Mouse (Mus musculus) testis, adult 2 months (tissue): ENCODE results near the gene Gba2. TPM values are rescaled to one million over a fixed set of nuclear protein-coding genes. Genes with fewer than 3 reads are reported as not detected.

ENCODE experiments used
- H3K27ac ChIP-seq: fragments of 200-500 bp; 2 replicates; pipeline ENCODE4 v1.5.1; 2012; ENCODE audit warnings: low read depth, low read length; ENCODE audit not compliant: control insufficient read depth, insufficient read depth
- H3K27me3 ChIP-seq: fragments of 200-500 bp; 2 replicates; pipeline ENCODE4 v1.6.1; 2012; ENCODE audit warnings: mild to moderate bottlenecking, low read length, moderate library complexity; ENCODE audit not compliant: control insufficient read depth, insufficient read depth
- H3K36me3 ChIP-seq: fragments of 200-500 bp; 2 replicates; pipeline ENCODE4 v1.6.1; 2012; ENCODE audit warnings: mild to moderate bottlenecking, low read length; ENCODE audit not compliant: control insufficient read depth, insufficient read depth
- H3K4me1 ChIP-seq: fragments of 200-500 bp; 2 replicates; pipeline ENCODE4 v1.6.1; 2012; ENCODE audit warnings: low read length; ENCODE audit not compliant: control insufficient read depth, insufficient read depth
- H3K4me3 ChIP-seq: fragments of 200-500 bp; 2 replicates; pipeline ENCODE4 v1.5.1; 2012; ENCODE audit warnings: low read depth, mild to moderate bottlenecking, low read length, moderate library complexity, mixed read lengths; ENCODE audit not compliant: control insufficient read depth
- CTCF ChIP-seq: fragments of 200-500 bp; IDR thresholded peaks from 2 replicates; pipeline ENCODE4 v1.5.1; 2012; ENCODE audit warnings: low read depth, mild to moderate bottlenecking, inconsistent platforms, low read length, moderate library complexity; ENCODE audit not compliant: control insufficient read depth, insufficient read depth, insufficient replicate concordance
- POLR2A ChIP-seq: fragments of 200-500 bp; IDR thresholded peaks from 2 replicates; pipeline ENCODE4 v1.6.1; 2012; ENCODE audit warnings: low read depth, mild to moderate bottlenecking, inconsistent platforms, low read length, moderate library complexity; ENCODE audit not compliant: control insufficient read depth
- polyA plus RNA-seq: library from polyadenylated mRNA; depleted of rRNA; stranded (reverse); fragments of >200 nt; gene quantifications from 2 replicates; pipeline ENCODE4 v1.2.3, GENCODE M21; 2012

Gene Gba2
- polyA plus RNA-seq, 1 experiment = 61.0 TPM

DNA sequence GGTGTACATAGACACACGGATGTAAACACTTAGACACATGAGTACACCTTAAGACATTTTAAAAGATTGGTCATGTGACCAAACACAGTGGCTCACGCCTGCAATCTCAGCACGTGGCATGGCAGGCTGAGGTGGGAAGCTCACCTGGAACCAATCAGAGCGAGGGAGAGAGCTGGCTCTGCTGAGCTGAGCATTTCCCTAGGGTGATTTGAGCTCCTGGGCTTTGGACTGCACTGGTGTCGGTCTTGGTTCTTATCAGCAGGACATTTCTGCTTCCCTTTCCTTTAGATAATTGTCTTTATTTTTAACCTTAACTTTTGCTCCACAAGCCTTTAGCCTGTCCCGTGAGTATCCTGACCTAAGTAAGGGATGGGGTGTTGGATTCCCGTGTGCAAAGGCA lies 9.0 kb upstream of the Gba2 start:
- Histone ChIP-seq H3K4me1 (no peaks in the 10 kb centered on the region; the same call in 1 of the 2 replicates), H3K36me3 (no peaks in the 10 kb centered on the region; the same call in 1 of the 2 replicates), H3K27ac (no peak overlapping the region), H3K4me3 (no peak overlapping the region), H3K27me3 (no peaks in the 10 kb centered on the region)
- TF ChIP-seq CTCF (no peak), POLR2A (no peak)

DNA sequence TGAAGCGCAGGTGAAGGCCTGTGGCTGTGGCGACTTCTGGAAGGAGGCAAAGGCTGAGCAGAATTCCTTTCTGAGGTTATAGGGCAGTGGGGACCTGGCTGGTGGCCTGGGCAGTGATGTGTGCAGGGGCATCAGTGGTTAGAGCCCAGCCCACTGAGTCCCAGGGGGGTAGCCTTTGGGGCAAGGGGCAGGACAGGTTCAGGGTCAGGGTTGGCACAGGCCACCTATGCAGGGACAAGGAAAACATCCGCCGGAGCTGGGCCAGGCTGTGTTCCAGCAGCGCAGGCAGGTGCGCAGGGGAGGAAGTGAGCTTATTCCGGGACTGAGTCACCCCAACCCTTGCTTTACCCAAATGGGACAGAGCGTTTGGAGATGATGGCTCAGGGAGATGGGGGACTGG lies 7.7 kb upstream of the Gba2 start:
- TF ChIP-seq POLR2A (no peak), CTCF (no peak)
- Histone ChIP-seq H3K4me3 (no peak overlapping the region), H3K27ac (no peak overlapping the region), H3K4me1 (no peaks in the 10 kb centered on the region; the same call in 1 of the 2 replicates), H3K36me3 (no peaks in the 10 kb centered on the region; the same call in 1 of the 2 replicates), H3K27me3 (no peaks in the 10 kb centered on the region)

DNA sequence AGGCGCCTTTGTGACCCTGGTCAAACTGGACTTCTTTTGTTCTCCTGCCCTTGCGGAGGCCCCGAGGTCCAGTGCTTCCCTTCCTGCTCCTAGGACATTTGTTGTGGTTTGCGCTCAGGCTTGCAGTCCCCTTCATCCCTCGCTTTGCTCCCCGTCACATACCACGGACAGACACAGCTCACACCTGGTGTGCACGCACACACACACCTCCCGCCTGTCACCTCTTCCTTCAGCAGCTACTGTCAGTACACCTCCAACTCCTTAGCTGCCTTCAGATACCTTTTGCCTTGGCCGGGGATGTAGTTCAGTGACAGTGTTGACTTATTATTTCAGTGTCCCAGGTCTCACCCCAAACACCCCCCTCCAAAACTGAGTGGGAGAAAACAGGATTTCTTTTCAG lies 7.0 kb upstream of the Gba2 start:
- Histone ChIP-seq H3K27me3 (no peaks in the 10 kb centered on the region), H3K36me3 (no peaks in the 10 kb centered on the region; the same call in 1 of the 2 replicates), H3K4me1 (no peaks in the 10 kb centered on the region; the same call in 1 of the 2 replicates), H3K27ac (no peak overlapping the region), H3K4me3 (no peak overlapping the region)
- TF ChIP-seq POLR2A (no peak), CTCF (no peak)

DNA sequence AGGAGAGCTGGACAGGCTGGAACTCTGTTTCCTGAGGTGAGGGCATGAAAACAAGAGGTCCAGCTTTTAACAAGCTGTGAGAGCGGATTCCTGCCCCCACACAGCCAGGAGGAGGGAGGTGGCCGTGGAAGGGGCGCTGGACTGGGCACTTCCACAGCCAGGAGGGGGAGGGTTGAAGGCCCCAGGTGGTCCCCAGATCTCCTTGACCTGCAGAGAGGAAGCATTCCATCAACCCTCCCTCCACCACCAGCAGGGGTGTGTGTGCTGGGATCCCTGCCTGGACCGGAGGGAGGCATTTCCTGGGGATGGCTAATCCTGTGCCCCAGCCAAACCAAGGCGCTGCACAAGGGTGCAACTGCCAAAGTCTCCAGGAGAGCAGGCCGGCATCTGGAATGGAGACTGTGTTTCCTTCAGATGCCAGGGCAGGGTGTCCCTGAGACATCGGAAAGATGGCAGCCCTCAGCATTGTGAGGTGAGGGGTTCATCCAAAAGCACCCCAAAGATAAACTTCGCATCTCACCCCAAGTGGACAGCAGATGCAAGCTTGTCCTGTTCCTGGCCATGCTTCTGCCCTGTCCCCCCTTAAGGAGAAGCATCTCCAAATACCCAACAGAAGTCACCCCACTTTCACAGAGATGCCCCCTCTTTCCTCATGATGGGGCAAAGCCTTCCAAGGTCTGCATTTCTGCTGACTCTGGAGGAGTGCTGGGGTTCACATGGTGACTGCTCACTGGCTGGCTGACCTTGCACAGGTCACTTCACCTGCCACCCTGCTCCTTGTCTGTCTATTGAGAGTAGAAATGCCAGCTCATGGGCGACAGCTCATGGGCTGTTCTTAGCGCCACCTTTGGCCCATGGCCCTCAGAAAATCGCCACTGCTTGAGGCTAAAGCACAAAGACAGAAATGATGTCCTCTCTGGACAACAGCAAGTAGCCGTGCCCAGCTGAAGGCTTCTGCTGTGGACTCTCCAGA lies 6.1 kb upstream of the Gba2 start, which contains the start of gene Msmp:
Gene Msmp (minus strand): TSS at position 51 of the 973 bp plus-strand sequence.
- TF ChIP-seq CTCF (no peak), POLR2A (no peak)
- peaks cover 2% of the 10 kb centered on the region for H3K4me1 ChIP-seq
- H3K27ac ChIP-seq = no peak within 1 kb of the TSS
- H3K4me3 ChIP-seq = no peak within 1 kb of the TSS
- no peaks in the 10 kb centered on the region; the same call in 1 of the 2 replicates for H3K36me3 ChIP-seq
- no peaks in the 10 kb centered on the region for H3K27me3 ChIP-seq

DNA sequence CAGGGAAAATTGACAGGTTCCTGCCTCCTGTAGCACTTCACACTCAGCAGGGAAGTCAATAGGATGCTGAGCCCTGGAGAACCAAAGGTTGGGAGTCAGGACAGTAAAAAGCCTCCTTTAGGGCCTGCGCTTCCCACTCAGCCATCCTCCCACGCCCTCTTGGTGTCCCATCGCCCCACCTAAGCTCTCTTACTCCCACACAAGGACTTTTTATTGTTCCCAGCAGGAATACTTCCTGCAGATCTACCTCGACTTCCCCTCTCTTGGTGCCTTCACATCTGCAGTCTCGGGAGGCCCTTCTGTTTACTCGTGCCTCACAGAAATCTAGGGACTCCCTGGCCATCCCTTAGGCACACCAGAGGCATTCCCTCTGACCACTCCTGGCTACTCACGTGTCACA lies 4.7 kb upstream of the Gba2 start:
- Histone ChIP-seq H3K27ac (no peak overlapping the region), H3K36me3 (no peaks in the 10 kb centered on the region; the same call in 1 of the 2 replicates), H3K4me1 (peaks cover 7% of the 10 kb centered on the region), H3K27me3 (no peaks in the 10 kb centered on the region), H3K4me3 (no peak overlapping the region)
- TF ChIP-seq CTCF (no peak), POLR2A (no peak)

DNA sequence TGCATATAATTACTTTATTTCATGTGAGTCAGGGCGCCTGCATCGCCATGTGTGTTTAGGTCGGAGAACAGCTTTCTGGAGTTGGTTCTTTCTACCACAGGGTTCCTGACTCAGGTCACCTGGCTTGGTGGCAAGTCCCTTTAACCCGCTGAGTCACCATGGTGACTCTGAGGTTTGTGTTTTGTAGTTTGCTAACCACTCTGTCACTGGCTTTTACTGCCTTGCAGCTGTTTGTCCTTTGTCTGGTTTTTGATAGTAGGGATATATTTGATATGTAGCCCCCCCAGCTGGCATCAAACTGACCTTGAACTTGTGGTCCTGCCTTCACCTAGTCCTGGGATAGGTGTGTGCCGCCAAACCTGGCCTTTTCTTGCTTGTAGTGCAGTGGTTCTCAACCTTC lies 3.6 kb upstream of the Gba2 start:
- Histone ChIP-seq H3K27me3 (no peaks in the 10 kb centered on the region), H3K4me1 (peaks cover 14% of the 10 kb centered on the region), H3K36me3 (no peaks in the 10 kb centered on the region; the same call in 1 of the 2 replicates), H3K27ac (no peak overlapping the region), H3K4me3 (no peak overlapping the region)
- TF ChIP-seq CTCF (no peak), POLR2A (no peak)

DNA sequence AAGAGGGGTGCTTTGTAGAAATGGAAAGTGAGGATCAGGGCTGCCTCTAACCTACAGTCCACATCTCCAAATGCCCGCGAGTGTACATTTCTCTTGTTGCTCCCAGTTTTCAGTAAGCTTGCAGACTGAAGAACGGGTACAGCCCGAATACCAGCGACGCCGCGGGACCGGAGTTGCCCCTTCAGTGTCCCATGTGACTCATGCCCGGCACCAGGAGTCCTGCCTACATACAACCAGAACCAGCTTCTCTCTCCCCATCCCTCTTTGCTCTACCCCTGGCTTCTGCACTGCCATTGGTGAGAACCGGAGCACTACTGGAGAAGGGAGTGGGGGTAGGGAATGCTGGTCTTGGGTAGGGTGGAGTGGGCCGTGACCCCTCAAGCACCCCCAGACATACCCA lies 2.7 kb upstream of the Gba2 start:
- Histone ChIP-seq H3K27me3 (no peaks in the 10 kb centered on the region), H3K36me3 (no peaks in the 10 kb centered on the region; the same call in 1 of the 2 replicates), H3K4me3 (no peak overlapping the region), H3K4me1 (peaks cover 17% of the 10 kb centered on the region), H3K27ac (no peak overlapping the region)
- no peak for TF ChIP-seq POLR2A
- no peak for TF ChIP-seq CTCF

DNA sequence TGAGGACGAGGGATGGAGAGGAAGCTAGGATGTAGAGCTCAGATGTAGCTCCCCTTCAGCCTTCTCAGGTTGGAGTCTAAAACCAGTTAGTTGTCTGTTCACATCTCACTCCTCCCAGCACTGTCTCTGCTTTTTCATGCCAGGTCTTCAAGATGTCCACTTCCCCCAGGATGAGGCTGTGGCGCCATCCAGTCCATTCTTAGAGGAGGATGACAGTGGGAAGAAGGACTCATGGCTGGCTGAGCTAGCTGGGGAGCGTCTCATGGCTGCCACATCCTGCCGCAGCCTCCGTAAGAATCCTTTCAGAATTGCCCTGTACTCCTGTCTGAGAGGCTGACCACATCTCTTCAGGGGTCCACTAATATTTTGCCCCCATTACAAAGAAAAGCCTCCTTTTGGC lies 2.0 kb upstream of the Gba2 start:
- Histone ChIP-seq H3K4me3 (no peak overlapping the region), H3K36me3 (no peaks in the 10 kb centered on the region; the same call in 1 of the 2 replicates), H3K27ac (no peak overlapping the region), H3K4me1 (peaks cover 17% of the 10 kb centered on the region), H3K27me3 (no peaks in the 10 kb centered on the region)
- TF ChIP-seq CTCF (no peak), POLR2A (no peak)
